Mouse (Mus musculus): ENCODE results near the gene Serpinb7. TPM values are rescaled to one million over a fixed set of nuclear protein-coding genes. Genes with fewer than 3 reads are reported as not detected.

The Serpinb7 gene
- total and polyA plus RNA-seq, 3 experiments: 0.17 to 0.20 TPM; not detected in 1

DNA sequence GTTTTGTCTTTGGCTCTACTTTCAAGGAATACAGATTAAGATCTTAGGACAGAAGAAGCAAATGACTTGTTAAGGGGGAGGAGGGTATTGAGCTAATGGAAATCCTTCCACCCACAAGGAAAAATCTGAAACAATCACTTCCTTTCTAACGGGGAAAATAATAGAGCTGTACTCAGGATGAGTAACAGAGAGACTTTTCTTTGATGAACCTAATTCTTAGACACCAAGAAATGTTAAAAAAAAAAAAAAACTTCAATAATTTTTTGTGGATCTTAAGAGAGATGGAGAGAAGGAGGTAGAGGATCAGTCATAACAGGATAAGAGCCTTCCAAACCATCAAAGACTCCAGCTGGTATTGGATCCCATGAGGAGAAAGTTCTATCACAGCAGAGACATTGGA is 38.6 kb upstream of the Serpinb7 start, which contains the start of gene Serpinb11:
TSS of gene Serpinb11 (plus strand) at position 301 of the 400 bp plus-strand sequence.
- TF ChIP-seq EP300 (IDR thresholded peaks at IDR 0.05; ENCODE audit: low read length) (no peak), SMC3 (IDR thresholded peaks at IDR 0.05; ENCODE audit: low read depth, low read length) (no peak), IRF4 (IDR thresholded peaks at IDR 0.05; ENCODE audit: low read depth, low read length) (no peak)
- no peak for DNase-seq (ENCODE audit: extremely low read depth)
- Histone ChIP-seq H3K4me2 (ENCODE audit: insufficient read depth, low read depth, poor library complexity, severe bottlenecking) (no peak within 1 kb of the TSS), H3K4me3 (replicated peaks in 1 of 3; ENCODE audit: low read depth in 2 of 3, low read length in 2 of 3, poor library complexity in 1 of 3) (no peak within 1 kb of the TSS), H3K9me3 (replicated peaks; ENCODE audit: low read length) (no peaks in the 10 kb centered on the region), H3K4me1 (ENCODE audit: control insufficient read depth in 1 of 2, insufficient read depth in 2 of 2) (no peaks in the 10 kb centered on the region), H3K27me3 (replicated peaks) (no peaks in the 10 kb centered on the region), H3K79me2 (replicated peaks; ENCODE audit: control insufficient read depth, extremely low read depth, insufficient read depth, poor library complexity, severe bottlenecking) (no peaks in the 10 kb centered on the region), H3K9ac (ENCODE audit: insufficient read depth, low read depth) (no peak within 1 kb of the TSS), H3K27ac (ENCODE audit: insufficient read depth, low read depth) (no peak within 1 kb of the TSS), H3K36me3 (replicated peaks in 1 of 2; ENCODE audit: control insufficient read depth in 1 of 2, insufficient read depth in 1 of 2, low read length in 1 of 2) (no peaks in the 10 kb centered on the region)
- in situ Hi-C loops (cut with MboI; ENCODE audit: low pct_ligation_motif_present, low pct_unique_long_range_greater_than_20kb, low sequenced_read_pairs): no loop called here
- dilution Hi-C loops (cut with MboI; ENCODE audit: extremely low pct_ligation_motif_present, extremely low pct_unique_long_range_greater_than_20kb, low sequenced_read_pairs): no loop called here

DNA sequence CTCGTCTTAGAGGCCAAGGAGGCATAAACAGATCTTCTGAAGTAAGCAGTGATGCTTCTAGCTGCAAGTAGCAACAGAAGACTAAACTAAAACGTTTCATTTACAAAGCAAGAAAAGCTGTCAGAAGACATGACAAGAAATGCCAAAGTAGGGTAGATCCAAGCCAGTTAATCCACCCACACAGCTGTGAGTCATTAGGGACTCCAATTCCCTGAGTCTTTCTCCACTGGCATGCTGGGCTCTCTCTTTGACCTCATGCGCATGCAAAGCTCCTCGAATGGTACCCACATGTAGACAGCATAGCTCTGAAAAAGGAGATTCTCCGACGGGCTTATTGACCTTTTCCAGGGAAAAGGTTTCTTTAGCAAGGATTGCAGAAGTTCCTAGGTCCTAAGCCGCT is 33.5 kb upstream of the Serpinb7 start:
- no peaks in the 10 kb centered on the region for H3K79me2 ChIP-seq (replicated peaks; ENCODE audit: control insufficient read depth, extremely low read depth, insufficient read depth, poor library complexity, severe bottlenecking)
- DNase-seq (ENCODE audit: extremely low read depth): no peak
- dilution Hi-C loops (cut with MboI; ENCODE audit: extremely low pct_ligation_motif_present, extremely low pct_unique_long_range_greater_than_20kb, low sequenced_read_pairs): no loop called here
- in situ Hi-C loops (cut with MboI; ENCODE audit: low pct_ligation_motif_present, low pct_unique_long_range_greater_than_20kb, low sequenced_read_pairs): no loop called here
- H3K4me2 ChIP-seq (ENCODE audit: insufficient read depth, low read depth, poor library complexity, severe bottlenecking): no peak overlapping the region
- no peaks in the 10 kb centered on the region for H3K4me1 ChIP-seq (ENCODE audit: control insufficient read depth in 1 of 2, insufficient read depth in 2 of 2)
- H3K36me3 ChIP-seq (replicated peaks in 1 of 2; ENCODE audit: control insufficient read depth in 1 of 2, insufficient read depth in 1 of 2, low read length in 1 of 2): no peaks in the 10 kb centered on the region
- H3K27ac ChIP-seq (ENCODE audit: insufficient read depth, low read depth): no peak overlapping the region
- no peak overlapping the region for H3K4me3 ChIP-seq (replicated peaks in 1 of 3; ENCODE audit: low read depth in 2 of 3, low read length in 2 of 3, poor library complexity in 1 of 3)
- no peak for TF ChIP-seq KAT2A (IDR thresholded peaks at IDR 0.05; ENCODE audit: insufficient replicate concordance, low read length)
- no peak for TF ChIP-seq ZMIZ1 (IDR thresholded peaks at IDR 0.05; ENCODE audit: low read depth, low read length)
- no peak for TF ChIP-seq MEF2A (IDR thresholded peaks at IDR 0.05; ENCODE audit: borderline replicate concordance, low read depth, low read length)
- no peak for TF ChIP-seq JUN (IDR thresholded peaks at IDR 0.05; ENCODE audit: insufficient read depth, low read depth, low read length)
- no peak for TF ChIP-seq SIN3A (IDR thresholded peaks at IDR 0.05; ENCODE audit: low read length)
- no peak for TF ChIP-seq POLR2AphosphoS2 (IDR thresholded peaks at IDR 0.05; ENCODE audit: low read depth, low read length)
- no peak for TF ChIP-seq ZNF384 (IDR thresholded peaks at IDR 0.05; ENCODE audit: low read depth, low read length)
- no peak for TF ChIP-seq E2F4 (IDR thresholded peaks at IDR 0.05; ENCODE audit: insufficient replicate concordance, low read depth, low read length)
- TF ChIP-seq MXI1 (IDR thresholded peaks at IDR 0.05; ENCODE audit: low read depth, low read length): no peak
- TF ChIP-seq TCF12 (IDR thresholded peaks at IDR 0.05; ENCODE audit: low read depth, low read length): no peak
- TF ChIP-seq CTCF (conservative IDR thresholded peaks at IDR 0.05 in 1 of 2, IDR thresholded peaks at IDR 0.05 in 1 of 2; ENCODE audit: low read depth in 2 of 2, low read length in 2 of 2): no peak
- TF ChIP-seq MAFK (IDR thresholded peaks at IDR 0.05; ENCODE audit: insufficient replicate concordance, low read length): no peak
- no peak for TF ChIP-seq MYC (IDR thresholded peaks at IDR 0.05; ENCODE audit: low read depth, low read length)
- no peaks in the 10 kb centered on the region for H3K9me3 ChIP-seq (replicated peaks; ENCODE audit: low read length)
- H3K9ac ChIP-seq (ENCODE audit: insufficient read depth, low read depth): no peak overlapping the region
- H3K27me3 ChIP-seq (replicated peaks): no peaks in the 10 kb centered on the region

Data from CH12.LX (cell line).